Mouse (Mus musculus) thymus, adult 2 months (tissue): Measurements from ENCODE around the gene Mrpl39.

Source experiments
- CTCF ChIP-seq: fragments of 200-500 bp; IDR thresholded peaks from 2 replicates; pipeline ENCODE4 v1.5.1; 2012; ENCODE audit warnings: mild to moderate bottlenecking, control low read depth, low read length, moderate library complexity, borderline replicate concordance; ENCODE audit not compliant: control insufficient read depth, poor library complexity, insufficient read depth; ENCODE audit errors: extremely low read depth
- POLR2A ChIP-seq: fragments of 200-500 bp; IDR thresholded peaks from 2 replicates; pipeline ENCODE4 v1.6.1; 2012; ENCODE audit warnings: mild to moderate bottlenecking, low read length, control low read depth, moderate library complexity; ENCODE audit not compliant: control insufficient read depth, poor library complexity, insufficient read depth; ENCODE audit errors: extremely low read depth

DNA sequence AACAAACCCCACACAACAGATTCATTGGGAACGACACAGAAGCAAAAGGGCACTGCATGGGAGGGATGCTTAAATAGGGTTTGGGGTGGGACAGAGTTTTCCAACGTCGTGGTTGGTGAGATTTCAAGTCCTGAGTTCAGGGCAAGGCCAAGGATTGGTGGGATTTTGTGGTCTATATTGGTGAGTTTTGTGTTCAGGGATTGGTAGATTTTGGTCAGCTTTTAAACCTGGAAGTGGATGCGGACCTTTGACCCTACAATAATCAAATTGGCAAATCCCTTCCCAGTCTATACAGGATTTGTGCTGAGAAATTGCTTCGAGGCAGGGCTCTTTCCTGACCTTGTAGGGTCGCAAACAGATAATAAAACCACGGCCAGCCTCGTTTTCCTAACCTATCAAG, 32.4 kb upstream of the Mrpl39 start:
- no peak for TF ChIP-seq CTCF
- TF ChIP-seq POLR2A: no peak
